Mouse (Mus musculus) retina, adult 2 months (tissue): ENCODE data around the gene Hinfp.
A peak's percentile ranks its signal among the peaks of the same experiment; 100 is the strongest.
"Not testable (repeated sequence)": the region's sequence is repeated elsewhere in the genome, so short reads cannot be mapped to it uniquely, and the experiment has no call there.

ENCODE experiments used
- DNase-seq: peaks from one replicate; pipeline ENCODE4 v3.0.0-alpha.2; 2012; ENCODE audit warnings: low read depth, low spot score

Hinfp gene

GRCm38 (mm10) chr9:44305466-44306079 is at the start of gene Hinfp:
Gene Hinfp (minus strand): TSS chr9:44305671.
- DNase-seq: peak; percentile 97

GRCm38 (mm10) chr9:44353142-44353541 is 47.7 kb upstream of the Hinfp start:
- DNase-seq: no peak

GRCm38 (mm10) chr9:44352337-44352736 is 46.9 kb upstream of the Hinfp start:
- DNase-seq: no peak

DNA sequence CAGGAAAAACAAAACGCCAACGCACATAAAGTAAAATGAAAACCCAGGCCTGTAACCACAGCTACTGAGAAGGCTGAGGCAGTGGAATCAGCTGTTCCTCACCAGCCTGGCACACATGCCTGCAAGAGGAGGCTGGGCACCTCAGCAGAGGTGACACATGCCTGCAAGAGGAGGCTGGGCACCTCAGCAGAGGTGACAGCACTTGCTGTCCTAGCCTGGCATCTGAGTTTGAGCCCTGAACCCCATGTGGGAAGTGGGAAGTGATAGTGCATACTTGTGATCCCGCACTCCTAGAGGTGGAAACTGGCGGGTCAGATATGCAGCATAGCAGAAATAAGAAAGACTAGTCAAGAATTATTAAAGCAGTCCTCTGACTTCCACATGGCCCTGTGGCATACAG is 45.9 kb upstream of the Hinfp start:
- no peak for DNase-seq

- no peak for DNase-seq
Observed at GRCm38 (mm10) chr9:44348546-44348945, 43.1 kb upstream of the Hinfp start.

GRCm38 (mm10) chr9:44347621-44348020 is 42.1 kb upstream of the Hinfp start:
- DNase-seq: no peak

GRCm38 (mm10) chr9:44347166-44347565 is 41.7 kb upstream of the Hinfp start:
- DNase-seq: no peak

- DNase-seq: no peak
Observed at GRCm38 (mm10) chr9:44345570-44346433, 40.3 kb upstream of the Hinfp start.

DNA sequence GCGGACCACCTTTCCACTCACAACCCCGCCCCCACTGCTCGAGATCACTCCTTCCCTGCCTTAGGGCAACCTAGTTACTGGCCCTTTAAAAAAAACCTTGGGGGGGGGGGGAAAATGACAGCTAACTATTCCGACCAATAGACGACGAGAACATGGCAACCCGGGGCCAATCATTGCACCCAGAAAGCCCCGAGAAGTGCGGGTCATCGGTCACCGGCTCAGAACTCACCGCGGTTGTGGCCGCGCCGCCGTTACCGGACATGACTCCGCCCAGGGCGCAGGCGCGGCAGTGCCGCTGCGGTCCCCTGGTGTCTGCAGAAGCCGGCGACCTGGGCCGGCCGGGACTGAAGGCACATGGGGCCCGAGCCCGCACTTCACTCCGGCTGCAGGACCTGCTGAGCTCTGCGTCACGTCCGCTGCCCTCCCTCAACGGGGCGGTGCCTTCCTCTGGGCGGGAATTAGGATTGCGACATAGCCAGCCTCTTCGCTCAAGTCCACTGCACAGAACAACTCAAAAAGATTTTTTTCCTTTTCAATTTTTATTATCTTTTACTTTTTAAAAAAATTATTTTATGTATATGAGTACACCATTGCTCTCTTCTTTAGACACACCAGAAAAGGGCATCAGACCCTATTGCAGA is 38.4 kb upstream of the Hinfp start, which contains the start of gene Hmbs:
Hmbs (minus strand) TSS at position 448 of the 641 bp plus-strand sequence.
- DNase-seq: peak; percentile 83

GRCm38 (mm10) chr9:44343290-44343689 is 37.8 kb upstream of the Hinfp start:
- no peak for DNase-seq

DNA sequence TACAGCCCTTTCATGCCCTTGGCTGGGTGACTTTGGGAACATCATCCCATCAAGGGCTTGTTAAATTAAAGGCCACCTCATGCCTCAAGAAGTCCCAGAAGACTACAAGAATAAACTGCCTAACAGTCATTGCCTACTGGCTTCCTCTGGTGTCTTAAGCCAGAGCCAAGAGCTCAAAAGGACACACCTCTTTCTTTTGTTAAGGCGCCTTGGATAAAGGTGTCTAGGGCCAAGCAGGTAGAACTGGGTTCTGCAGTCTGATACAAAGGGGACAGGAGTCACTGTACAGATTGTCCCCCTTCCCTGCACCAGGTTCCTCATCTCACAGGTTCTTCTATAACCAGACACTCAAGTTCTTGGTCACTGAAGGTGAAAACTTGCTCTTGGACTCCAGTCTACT is 37.1 kb upstream of the Hinfp start:
- DNase-seq: no peak

GRCm38 (mm10) chr9:44342173-44342572 is 36.7 kb upstream of the Hinfp start:
- no peak for DNase-seq

DNA sequence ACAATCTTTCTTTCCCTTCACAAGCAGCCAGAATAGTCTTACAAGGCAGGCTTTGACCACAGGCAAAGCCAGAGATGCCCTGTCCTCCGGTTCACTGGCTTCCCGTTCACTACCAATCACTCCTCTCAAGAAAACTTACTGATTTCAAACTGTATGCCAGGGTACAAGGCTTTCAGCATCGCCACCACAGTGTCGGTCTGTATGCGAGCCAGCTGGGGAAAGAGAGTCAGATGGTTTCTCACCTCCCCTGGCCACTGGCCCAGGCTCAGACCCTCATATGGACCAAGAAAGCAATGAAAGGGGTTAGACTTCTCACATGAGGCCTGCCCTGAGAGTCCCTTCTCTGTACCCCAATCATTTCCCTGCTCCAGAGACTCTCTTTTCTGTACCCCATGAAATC is 36.0 kb upstream of the Hinfp start:
- DNase-seq: no peak

GRCm38 (mm10) chr9:44338574-44338973 is 33.1 kb upstream of the Hinfp start:
- DNase-seq: no peak

- DNase-seq: no peak
Observed at GRCm38 (mm10) chr9:44337436-44338169, 32.1 kb upstream of the Hinfp start.

GRCm38 (mm10) chr9:44336964-44337363 is 31.5 kb upstream of the Hinfp start:
- DNase-seq: no peak

DNA sequence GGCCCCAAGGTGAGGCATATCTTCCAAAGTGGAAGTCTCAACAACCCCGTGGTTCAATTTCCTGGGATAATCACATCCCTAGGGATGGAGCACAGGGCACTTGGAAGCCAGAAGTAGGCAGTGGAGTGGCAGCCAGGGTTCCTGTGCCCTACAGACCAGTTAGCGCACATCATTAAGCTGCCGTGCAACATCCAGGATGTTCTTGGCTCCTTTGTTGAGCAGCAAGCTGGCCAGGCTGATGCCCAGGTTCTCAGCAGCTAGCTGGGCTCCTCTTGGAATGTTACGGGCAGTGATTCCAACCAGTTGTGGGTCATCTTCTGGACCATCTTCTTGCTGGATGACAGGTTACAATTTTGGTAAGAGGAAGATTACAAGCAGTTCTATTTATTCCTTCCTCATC is 31.0 kb upstream of the Hinfp start:
- not testable (repeated sequence) for DNase-seq

DNA sequence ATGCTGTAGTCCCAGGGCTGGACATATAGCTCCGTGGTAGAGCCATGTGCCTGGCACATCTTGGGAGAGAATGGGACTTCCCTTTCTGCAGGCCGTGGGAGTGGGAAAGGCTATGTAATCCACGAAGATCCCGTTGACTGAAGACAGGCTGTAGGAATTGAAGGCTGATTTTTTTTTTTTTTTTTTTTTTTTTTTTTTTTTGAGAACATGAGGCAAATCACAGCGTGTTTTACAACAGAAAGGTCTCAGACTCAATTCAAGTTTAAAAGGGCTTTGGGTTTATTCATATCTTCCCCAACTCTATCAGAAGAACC is 30.6 kb upstream of the Hinfp start:
- no peak for DNase-seq

- no peak for DNase-seq
Observed at GRCm38 (mm10) chr9:44335331-44336092, 30.0 kb upstream of the Hinfp start.

- peak; percentile 99 for DNase-seq
Observed at GRCm38 (mm10) chr9:44334396-44335330, 29.2 kb upstream of the Hinfp start, which contains the start of gene H2afx. Gene H2afx (plus strand): TSS chr9:44334694.
